Mouse (Mus musculus) ovary, postnatal 14 days (tissue): ENCODE results near the gene Itgav.
A peak's percentile ranks its signal among the peaks of the same experiment; 100 is the strongest.

ENCODE experiments used
- DNase-seq: peaks from one replicate; pipeline ENCODE4 v3.0.0; 2022; ENCODE audit warnings: low spot score

Itgav gene

GRCm38 (mm10) chr2:83723921-83724826 is at the start of gene Itgav:
TSS of gene Itgav (plus strand) at chr2:83724397.
- peak; percentile 90 for DNase-seq

- no peak for DNase-seq
Measured at GRCm38 (mm10) chr2:83674421-83674820, 49.8 kb upstream of the Itgav start.

- no peak for DNase-seq
Measured at GRCm38 (mm10) chr2:83674896-83675295, 49.3 kb upstream of the Itgav start.

- DNase-seq: no peak
Measured at GRCm38 (mm10) chr2:83675681-83676080, 48.5 kb upstream of the Itgav start.

GRCm38 (mm10) chr2:83676226-83676870 is 47.8 kb upstream of the Itgav start:
- DNase-seq: no peak

GRCm38 (mm10) chr2:83681332-83681731 is 42.9 kb upstream of the Itgav start:
- no peak for DNase-seq

GRCm38 (mm10) chr2:83681785-83682184 is 42.4 kb upstream of the Itgav start:
- no peak for DNase-seq

GRCm38 (mm10) chr2:83682282-83682681 is 41.9 kb upstream of the Itgav start:
- no peak for DNase-seq

GRCm38 (mm10) chr2:83683731-83684519 is 40.3 kb upstream of the Itgav start:
- DNase-seq: no peak

GRCm38 (mm10) chr2:83684691-83685090 is 39.5 kb upstream of the Itgav start:
- no peak for DNase-seq

- no peak for DNase-seq
Measured at GRCm38 (mm10) chr2:83690372-83690771, 33.8 kb upstream of the Itgav start.

GRCm38 (mm10) chr2:83692651-83693545 is 31.3 kb upstream of the Itgav start:
- DNase-seq: no peak

GRCm38 (mm10) chr2:83694061-83694460 is 30.1 kb upstream of the Itgav start:
- DNase-seq: no peak

GRCm38 (mm10) chr2:83695345-83696247 is 28.6 kb upstream of the Itgav start:
- DNase-seq: no peak

- DNase-seq: no peak
Measured at GRCm38 (mm10) chr2:83698484-83698883, 25.7 kb upstream of the Itgav start.

GRCm38 (mm10) chr2:83699324-83699723 is 24.9 kb upstream of the Itgav start:
- DNase-seq: no peak

- no peak for DNase-seq
Measured at GRCm38 (mm10) chr2:83700667-83701066, 23.5 kb upstream of the Itgav start.

GRCm38 (mm10) chr2:83702411-83702810 is 21.8 kb upstream of the Itgav start:
- DNase-seq: no peak

GRCm38 (mm10) chr2:83705580-83706158 is 18.5 kb upstream of the Itgav start:
- no peak for DNase-seq

- no peak for DNase-seq
Measured at GRCm38 (mm10) chr2:83709896-83710524, 14.2 kb upstream of the Itgav start.
